Mouse (Mus musculus) gastrocnemius, adult 18-20 months (tissue): ENCODE measurements around the gene Ccdc107. TPM values are rescaled to one million over a fixed set of nuclear protein-coding genes. Genes with fewer than 3 reads are reported as not detected.

ENCODE experiments used
- DNase-seq: peaks from one replicate; pipeline ENCODE4 v3.0.0; 2021; ENCODE audit warnings: low spot score
- long read RNA-seq, 2 experiments: library from polyadenylated mRNA; stranded (forward); transcript quantifications; one replicate each; pipeline ENCODE4 v2.0.0; 2021
- total RNA-seq, 2 experiments: library from RNA; stranded (reverse); gene quantifications; 2 replicates each; pipeline ENCODE4 v1.2.3; 2021

The Ccdc107 gene
- total RNA-seq: 10 to 100 TPM; 21.9 to 26.8 TPM
- long read RNA-seq, experiment 1, transcript Ccdc107-201 (6 exons, 817 nt): major isoform, 27 of 32 reads
- long read RNA-seq, experiment 1, partial matches to known transcripts: 0 of 32 reads
- long read RNA-seq, experiment 1, other reads (novel, unspliced or antisense): 3 of 32 reads
- long read RNA-seq, experiment 2, transcript Ccdc107-201 (6 exons, 817 nt): major isoform, 26 of 29 reads
- long read RNA-seq, experiment 2, partial matches to known transcripts: 1 of 29 reads
- long read RNA-seq, experiment 2, other reads (novel, unspliced or antisense): 1 of 29 reads

DNA sequence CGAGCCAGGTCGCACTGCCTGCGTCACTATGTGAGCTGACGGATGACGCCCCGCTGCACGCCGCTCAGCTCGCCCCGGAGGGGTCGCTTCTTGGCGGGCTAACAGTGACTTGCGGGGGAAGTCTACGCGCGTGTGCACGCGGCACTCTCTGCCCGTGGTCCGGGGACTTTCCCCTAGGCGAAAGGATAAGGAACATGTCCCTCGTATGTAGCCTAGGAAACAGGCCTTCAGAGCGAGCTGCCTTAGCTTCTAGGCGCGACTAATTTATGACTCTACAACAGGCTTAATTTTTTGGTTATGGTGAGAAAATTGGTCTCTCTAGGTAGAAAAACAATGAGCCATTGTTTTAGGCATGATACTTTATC is at the start of gene Ccdc107:
TSS of gene Ccdc107 (plus strand) at position 80 of the 365 bp plus-strand sequence.
- DNase-seq: peak; percentile 93

DNA sequence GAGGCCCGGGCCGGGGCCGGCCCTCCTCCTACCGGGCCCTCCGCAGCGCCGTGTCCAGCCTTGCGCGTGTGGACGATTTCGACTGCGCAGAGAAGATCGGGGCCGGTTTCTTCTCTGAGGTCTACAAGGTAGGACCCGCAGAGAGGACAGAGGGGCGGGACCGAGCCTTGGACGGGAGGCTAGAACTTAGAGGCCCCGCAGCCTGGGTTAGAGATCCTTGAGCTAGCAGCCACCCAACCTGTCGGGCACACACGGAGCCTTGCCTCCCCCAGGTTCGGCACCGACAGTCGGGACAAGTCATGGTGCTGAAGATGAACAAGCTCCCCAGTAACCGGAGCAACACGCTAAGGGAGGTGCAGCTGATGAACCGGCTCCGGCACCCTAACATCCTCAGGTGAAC is 49.2 kb upstream of the Ccdc107 start:
- DNase-seq: no peak

DNA sequence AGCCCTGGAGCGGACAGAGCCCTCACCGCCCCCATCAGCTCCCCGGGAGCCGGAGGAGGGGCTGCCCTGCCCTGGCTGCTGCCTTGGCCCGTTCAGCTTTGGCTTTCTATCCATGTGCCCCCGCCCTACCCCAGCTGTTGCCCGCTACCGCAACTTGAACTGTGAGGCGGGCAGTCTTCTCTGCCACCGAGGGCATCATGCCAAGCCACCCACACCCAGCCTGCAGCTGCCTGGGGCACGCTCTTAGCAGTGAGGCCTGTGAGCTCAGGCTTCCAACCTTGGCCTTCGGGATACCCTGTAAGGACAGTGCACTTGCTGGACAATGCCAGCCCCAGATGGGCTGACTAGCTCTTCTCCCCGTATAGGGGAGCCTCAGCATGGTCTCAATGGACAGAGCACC is 45.4 kb upstream of the Ccdc107 start:
- peak; percentile 66 for DNase-seq

DNA sequence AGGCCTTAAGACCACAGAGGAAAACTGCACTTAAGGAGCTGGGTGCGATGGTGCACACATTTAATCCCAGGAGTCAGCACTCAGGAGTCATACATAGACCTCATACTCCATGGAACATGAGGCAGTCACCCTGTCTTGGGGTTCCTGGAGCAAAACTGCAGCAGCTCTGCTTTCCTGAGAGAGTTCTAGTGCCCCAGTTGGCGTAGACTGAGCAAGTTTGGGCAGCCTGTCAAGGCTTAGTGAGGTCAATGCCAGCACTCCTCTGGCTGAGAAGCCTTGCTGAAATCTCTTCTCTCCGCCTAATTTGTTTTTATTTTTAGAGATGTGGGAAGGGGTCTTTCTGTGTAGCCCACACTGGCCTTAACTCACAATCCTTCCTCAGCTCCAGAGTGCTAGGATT is 44.1 kb upstream of the Ccdc107 start:
- peak; percentile 49 for DNase-seq

DNA sequence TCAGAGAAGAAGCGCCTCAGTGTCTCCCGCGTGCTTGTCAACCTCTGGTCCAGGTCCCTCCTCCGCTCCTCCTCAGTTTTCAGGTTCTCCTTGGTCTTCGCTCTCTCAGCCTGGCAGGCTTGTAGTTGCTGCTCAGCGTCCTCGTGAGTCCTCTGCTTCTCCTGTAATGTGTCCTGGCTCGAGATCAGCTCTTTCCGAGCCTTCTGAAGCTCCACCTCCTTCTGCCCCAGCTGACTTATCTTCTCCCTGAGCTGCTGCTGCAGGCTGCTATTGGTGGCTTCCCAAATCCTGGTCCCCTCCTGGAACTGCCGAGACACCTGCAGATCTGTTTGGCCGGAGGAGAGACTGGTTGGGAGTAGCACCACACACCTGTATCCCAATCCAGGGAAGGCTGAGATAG is 40.4 kb upstream of the Ccdc107 start:
- no peak for DNase-seq

DNA sequence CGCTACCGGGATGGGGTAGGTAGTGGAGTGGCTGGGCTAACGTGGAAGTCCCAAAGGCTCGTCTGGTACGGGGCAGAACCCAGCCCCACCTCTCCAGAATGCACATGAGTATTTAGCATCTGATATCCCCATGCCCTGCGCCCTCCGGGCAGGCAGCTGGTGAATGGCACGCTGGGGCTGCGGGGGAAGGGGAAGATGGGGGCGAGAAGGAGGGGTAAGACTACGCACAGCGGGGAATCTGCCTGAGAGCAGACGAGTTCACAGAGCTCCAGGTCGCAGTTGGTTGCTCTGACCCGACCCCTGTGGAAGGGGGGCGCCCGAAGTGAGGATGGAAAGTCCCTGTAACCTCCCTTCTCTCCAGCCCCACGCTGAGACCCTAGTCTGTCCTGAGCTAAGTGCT is 39.3 kb upstream of the Ccdc107 start:
- no peak for DNase-seq

DNA sequence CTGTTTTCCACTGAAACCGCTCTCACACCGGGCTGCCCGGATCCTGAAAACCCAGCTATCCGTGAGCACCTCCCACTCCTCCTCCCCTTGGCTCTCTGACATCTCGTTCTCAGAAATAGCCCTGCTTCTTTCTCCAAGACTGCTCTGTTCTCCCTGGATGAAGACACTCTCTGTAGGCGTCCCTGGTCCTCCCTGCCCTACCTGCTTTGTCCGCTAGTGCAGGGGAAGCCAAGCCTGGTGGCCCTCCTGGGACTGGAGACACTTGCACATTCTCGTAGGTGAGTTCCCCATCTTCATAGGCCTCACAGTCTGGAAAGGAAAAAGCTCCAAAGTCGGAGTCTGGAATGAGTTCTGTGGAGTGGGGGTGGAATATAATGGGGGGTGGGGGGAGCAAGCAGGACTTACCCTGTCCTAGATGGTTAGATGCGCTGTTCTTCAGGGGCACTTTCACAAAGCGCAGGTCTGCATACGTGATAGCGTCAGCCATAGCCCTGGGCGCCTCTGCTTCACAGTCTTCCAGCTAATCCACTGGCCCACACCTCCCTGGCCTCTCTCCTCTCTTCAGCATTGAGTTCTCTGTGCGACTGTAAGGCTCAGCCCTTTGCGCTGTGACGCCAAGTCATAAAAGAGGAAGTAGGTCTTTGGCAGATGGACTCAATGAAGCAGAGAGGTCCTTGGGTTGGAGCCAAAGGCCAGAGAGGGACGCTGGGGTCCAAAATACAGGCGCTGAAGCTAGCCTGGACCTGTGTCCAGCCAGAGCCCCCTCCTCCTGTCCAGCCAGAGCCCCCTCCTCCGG is 38.5 kb upstream of the Ccdc107 start, which contains the start of gene Cd72:
TSS of gene Cd72 (minus strand) at position 588 of the 796 bp plus-strand sequence.
- no peak for DNase-seq

DNA sequence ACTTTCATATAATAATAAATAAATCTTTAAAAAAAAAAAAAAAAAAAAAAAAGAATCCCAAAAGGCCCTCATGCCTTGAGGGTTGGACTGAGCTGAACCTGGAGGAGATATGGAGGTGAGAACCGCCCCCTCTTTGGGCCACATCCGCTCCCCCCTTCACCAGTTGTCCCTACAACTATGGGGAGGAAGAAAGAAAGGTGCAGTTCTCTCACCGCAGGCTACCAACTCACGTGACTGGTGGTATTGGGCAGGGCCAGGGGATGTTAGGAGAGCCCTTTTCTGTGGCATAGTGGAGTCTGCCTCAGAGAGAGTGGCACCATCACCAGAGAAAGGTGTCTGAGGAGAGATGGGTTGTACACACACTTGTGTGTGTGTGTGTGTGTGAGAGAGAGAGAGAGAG is 36.2 kb upstream of the Ccdc107 start:
- DNase-seq: no peak

DNA sequence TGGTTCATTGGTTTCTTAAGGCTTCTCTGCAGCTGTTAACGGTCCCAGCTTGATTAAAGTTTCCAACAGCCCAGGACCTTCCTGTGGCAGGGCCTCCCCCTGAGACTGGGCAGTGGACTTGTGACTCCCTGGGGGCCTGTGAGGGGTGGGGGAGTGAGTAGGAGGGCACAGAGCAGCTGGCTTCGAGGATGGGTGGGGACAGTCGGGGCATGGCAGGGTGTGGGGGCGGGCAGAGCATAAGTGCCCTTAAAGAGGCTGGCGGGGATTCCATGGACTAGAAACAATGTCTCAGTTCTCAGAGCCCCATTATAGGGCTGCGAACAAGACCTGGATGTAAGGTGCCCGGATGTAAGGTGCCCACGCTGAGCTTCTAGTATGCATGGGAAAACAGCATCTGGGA is 35.6 kb upstream of the Ccdc107 start:
- DNase-seq: no peak

DNA sequence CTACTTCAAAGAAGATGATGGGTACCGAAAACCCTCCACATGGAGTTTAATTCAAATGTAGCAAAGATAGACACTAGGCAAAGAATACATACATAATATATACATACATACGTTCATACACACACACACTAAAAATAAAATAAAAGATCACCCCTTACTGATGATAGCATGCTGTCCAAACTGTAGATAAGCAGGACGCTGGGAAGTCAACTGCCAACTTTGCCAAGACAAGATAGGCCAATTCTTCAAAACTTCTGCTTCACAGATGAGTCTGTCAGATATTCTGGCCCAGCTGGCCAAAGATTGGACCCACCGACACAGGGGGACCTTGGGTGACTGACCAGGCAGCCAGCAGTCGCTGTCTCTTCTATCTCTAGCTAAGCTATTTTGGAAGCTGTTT is 29.6 kb upstream of the Ccdc107 start:
- no peak for DNase-seq

DNA sequence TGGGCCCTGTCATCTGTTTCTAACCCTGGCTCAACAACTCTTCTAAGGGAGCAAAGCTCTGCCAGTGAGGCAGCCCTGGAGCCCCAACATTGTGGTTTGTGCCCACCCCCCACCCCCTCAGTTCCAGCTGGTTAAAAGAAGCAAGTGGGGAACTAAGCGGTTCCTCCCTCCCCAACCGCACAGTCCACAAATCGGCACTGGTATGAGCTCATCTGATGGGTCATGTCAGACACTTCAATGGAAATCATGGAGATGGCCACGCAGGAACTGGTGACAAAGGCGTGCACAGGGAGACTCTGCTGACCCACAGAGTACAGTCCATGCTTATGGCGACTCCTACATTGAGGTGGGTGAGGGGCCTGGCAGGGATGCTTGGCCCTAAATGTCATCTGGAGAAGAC is 26.8 kb upstream of the Ccdc107 start:
- DNase-seq: no peak

DNA sequence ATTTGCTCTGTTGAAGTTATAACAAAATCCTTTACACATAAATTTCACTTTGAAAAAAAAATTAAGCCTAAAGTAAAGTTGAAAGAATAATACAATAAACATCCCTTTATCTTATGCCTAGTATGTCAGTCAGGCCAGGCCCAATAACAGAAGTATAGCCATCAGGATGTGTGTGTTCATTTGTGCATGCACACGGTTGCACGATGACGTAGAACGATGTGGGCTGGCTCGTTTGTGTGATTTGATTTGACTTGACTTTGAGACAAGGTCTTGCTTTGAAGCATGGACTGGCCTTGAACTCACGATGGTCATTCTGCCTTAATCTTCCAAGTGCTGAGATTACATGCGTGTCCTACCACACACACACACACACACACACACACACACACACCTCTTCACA is 25.8 kb upstream of the Ccdc107 start:
- no peak for DNase-seq

DNA sequence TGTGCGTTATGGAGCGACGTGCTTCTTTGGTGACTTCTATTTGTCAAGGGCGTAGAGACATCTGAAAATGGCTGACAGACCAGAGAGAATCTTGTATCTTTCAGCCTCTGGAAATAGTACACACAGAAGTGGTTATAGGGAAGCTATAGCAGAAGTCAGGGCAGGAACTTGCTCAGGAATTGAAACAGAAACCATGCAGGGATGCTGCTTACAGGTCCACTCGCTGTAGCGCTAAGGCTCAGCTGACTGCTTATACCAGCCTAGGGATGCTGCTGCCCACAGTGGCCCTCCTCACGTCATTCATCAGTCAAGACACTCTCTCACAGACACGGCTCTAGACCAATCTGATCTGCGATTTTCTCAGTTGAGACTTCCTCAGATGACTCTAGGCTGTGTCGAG is 22.4 kb upstream of the Ccdc107 start:
- DNase-seq: no peak

DNA sequence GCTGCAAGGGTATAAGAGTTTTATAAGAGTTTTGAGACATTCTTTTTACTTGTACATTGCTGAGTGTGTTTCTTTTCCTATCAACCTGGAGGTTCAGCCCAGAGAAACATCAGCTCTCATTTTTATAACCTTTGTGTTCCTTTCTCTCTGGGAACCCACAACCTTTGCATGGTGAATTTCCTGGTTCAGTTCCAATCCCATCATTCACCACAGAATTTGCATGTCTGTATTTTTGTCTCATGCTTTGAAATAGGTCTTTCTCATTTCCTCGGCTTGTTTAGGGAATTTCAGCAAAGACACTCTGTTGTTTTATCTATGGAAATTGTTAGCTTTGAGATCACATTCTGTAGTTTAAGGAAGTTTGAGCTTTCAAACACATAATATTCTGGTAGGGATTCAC is 19.1 kb upstream of the Ccdc107 start:
- no peak for DNase-seq

DNA sequence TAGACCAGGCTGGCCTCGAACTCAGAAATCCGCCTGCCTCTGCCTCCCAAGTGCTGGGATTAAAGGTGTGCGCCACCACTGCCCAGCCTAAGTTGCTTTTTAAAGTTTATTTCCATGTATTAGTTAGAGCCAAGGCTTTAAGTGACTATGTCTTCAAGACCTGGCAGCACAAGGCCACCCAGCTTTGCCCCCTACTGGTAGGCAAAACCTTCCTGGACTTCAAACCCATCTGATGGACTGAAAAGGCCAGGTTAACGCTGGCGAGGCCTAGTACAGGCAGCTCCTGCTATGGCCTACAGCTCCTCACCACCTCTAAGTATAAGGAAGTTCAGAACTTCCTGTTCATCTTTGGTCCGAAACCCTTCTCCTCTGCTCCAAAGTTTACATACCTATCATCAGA is 16.1 kb upstream of the Ccdc107 start:
- no peak for DNase-seq

DNA sequence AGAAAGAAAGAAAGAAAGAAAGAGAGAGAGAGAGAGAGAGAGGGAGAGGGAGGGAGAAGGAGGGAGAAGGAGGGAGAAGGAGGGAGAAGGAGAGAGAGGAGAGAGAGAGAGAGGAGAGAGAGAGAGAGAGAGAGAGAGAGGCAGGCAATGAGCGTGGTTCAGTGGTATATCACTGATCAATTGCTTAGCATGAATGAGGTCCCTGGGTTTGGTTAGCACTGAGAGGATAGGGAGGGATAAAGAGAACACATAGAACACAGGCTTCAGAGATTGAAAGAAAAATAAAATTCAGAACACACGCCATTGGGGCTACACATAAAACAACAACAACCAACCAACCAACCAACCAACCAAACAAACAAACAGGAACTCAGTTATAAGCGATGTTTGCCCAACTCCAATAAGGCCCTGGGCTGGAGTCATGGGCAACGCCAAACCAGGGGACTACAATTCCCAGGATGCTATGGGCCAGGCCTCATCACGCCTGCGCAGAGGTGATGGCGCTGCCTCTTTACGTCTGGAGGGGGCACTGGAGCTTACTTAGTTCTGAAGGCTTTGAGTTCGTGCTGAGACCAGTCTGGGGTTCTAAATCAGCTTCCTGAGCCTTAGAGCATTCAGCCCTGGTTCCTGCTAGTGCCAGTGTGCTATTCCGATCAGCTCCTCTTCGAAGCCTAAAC is 14.7 kb upstream of the Ccdc107 start:
- peak; percentile 93 for DNase-seq

DNA sequence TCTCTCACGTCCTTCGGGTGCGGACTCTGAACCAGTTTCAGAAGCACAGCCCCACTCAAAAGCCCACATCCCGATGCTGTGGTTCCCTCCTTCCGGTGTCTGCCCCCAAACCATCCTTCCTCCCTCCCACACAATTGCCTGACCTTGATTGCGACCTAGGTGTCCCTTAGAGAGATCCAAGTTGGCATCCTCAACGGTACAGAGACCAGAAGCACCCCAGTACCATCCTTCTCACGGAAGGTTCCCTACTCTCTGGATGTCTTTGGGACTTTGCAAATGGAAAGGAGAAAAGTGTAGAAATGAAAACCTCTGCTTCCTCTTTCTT is 14.2 kb upstream of the Ccdc107 start:
- no peak for DNase-seq

DNA sequence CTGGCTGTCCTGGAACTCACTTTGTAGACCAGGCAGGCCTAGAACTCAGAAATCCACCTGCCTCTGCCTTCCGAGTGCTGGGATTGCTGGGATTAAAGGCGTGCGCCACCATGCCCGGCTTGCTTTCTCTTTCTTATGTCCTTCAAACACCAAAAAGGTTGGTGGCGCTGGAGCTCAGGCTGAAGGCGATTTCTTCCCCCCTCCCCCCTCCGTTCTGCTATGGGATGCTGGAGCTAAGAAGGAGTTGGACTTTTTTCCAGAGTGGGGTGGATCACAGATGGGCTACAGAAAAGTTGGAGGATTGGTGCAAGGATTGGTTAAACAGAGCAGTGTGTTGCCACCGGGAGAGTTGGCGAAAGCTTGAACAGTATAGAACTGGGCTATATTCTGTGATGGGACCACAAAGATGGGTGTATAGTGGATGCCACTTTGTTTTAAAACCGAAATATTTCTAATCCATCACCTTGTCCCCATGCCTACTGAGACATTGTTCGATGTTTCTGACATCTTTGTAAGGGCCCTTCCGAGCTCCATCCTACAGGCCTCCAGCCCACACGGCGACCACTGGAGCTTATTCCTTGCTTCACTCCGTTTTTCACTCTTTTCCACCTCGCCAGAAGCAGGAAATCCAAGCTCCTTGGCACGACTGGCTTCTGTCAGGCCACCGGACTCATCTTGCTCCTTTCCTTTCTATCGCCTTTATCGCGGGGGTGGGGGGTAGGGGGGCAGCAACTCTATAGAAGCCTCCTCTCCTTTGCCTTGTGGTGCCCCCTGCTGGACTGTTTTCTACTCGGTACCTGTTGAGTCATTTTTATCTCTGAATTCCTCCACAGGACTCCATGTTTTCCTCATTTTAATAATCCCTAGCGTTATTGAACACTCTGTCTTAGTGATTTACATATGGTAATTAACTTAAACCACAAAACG is 13.5 kb upstream of the Ccdc107 start:
- DNase-seq: peak; percentile 70

DNA sequence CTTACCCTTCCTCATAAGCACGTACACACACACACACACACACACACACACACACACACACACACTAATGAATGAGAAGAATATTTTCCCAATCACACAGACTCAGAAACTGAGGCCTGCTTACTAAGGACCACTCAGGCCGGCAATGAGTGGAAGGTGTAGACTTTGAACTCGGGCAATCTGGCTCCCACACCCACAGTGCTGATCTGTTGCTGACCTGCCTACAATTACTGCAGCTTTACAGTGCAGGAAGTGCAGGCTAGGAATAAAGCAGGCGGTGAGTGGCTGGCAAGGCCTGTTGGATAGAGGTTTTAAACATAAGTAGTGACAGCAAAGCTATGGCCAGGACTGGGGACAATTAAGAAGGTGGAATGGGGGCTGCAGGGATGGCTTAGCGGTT is 11.7 kb upstream of the Ccdc107 start:
- DNase-seq: no peak

DNA sequence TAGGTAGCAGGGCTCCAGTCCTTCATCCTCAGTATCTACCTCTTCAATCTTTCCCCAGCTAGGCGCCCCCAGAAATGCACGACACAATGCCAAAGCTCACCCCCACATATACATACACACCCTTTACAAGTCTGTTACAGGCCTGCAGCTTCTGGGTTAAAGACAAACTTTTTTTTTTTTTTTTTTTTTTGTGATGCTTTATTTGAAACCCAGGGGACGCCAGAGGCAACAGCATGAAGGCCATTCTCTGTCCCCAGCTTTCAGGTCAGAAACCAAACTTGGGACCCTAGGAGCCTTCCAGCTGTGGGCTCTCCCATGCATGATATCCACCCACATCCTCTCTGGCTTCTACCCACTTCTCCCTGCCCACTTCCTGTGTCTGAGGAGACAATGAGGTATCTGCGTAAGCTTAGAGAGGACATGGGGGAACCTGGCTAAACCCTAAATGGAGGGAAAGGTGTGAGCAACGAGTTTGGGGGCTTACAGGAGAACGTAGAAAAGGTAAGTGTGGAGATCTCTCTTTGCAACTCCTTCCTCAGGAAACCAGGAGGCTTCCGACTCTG is 10.7 kb upstream of the Ccdc107 start:
- no peak for DNase-seq

DNA sequence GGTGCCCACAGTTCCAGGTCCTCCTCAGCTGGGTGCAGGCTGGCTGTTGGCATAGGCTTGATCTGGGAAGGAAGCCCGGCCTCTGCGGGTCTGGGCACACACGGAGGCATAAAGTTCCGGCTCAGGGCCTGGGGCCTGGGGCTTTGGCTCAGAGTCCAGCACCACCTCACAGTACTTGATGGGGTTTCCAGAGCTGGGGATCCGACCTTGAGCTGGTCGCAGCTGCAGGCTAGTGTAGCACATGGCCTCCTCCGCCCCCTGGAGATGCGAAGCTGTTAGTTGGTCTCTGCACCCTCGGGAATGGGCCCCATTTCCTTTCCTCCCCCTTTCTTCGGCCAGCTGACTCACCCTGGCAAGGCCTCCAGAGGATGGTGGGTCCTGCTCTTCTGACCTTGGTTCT is 10.1 kb upstream of the Ccdc107 start:
- no peak for DNase-seq
